Mouse (Mus musculus): ENCODE measurements at regions not wholly inside any gene's neighbourhood (a gene's known extent, or its start where the extent isn't known, plus 50 kb on each side); places are given as distances from the start of the nearest gene placed in this dataset.

- TF ChIP-seq CTCF (IDR thresholded peaks at IDR 0.05; ENCODE audit: control insufficient read depth, insufficient read depth, insufficient replicate concordance, low read depth, low read length): no peak
- TF ChIP-seq POLR2A (IDR thresholded peaks at IDR 0.05; ENCODE audit: control insufficient read depth, low read depth, low read length): no peak
Measured at GRCm38 (mm10) chr14:114854324-114855054, 237.5 kb upstream of the Gpc5 start.
